Mouse (Mus musculus): ENCODE measurements around the gene Cntn1. TPM values are rescaled to one million over a fixed set of nuclear protein-coding genes. Genes with fewer than 3 reads are reported as not detected.

The Cntn1 gene
- polyA plus RNA-seq, 1 experiment from 2014 or later: 0.05 TPM

- H3K9me3 ChIP-seq (replicated peaks): no peaks in the 10 kb centered on the region
- no peak overlapping the region for H3K9ac ChIP-seq
- no peaks in the 10 kb centered on the region for H3K4me1 ChIP-seq (replicated peaks)
- H3K4me2 ChIP-seq: no peak overlapping the region
- 65% methylated on average over 3 of the region's 3 CpGs for WGBS (ENCODE audit: insufficient replicate concordance)
- no peak overlapping the region for H3K27ac ChIP-seq
- no peaks in the 10 kb centered on the region for H3K36me3 ChIP-seq
- DNase-seq (no peak), ATAC-seq (ENCODE audit: low read depth) (no peak)
- H3K4me3 ChIP-seq (replicated peaks): no peak overlapping the region
- no peaks in the 10 kb centered on the region for H3K27me3 ChIP-seq
These were observed 10.0 kb downstream of the Cntn1 start for GRCm38 (mm10) chr15:92060986-92061385.

- H3K9ac ChIP-seq: no peak overlapping the region
- H3K4me3 ChIP-seq (replicated peaks): no peak overlapping the region
- no peaks in the 10 kb centered on the region for H3K27me3 ChIP-seq
- no peaks in the 10 kb centered on the region for H3K9me3 ChIP-seq (replicated peaks)
- H3K4me1 ChIP-seq (replicated peaks): no peaks in the 10 kb centered on the region
- H3K36me3 ChIP-seq: no peaks in the 10 kb centered on the region
- no peak overlapping the region for H3K27ac ChIP-seq
- no peak for DNase-seq
- 70% methylated on average over 3 of the region's 3 CpGs for WGBS (ENCODE audit: insufficient replicate concordance)
- no peak overlapping the region for H3K4me2 ChIP-seq
- no peak for ATAC-seq (ENCODE audit: low read depth)
These were observed 28.5 kb downstream of the Cntn1 start for GRCm38 (mm10) chr15:92079416-92079815.

- DNase-seq: no peak
- Histone ChIP-seq H3K27ac (no peak overlapping the region), H3K4me2 (no peak overlapping the region), H3K27me3 (no peaks in the 10 kb centered on the region), H3K9ac (no peak overlapping the region), H3K36me3 (no peaks in the 10 kb centered on the region), H3K4me3 (replicated peaks) (no peak overlapping the region), H3K9me3 (replicated peaks) (no peaks in the 10 kb centered on the region), H3K4me1 (replicated peaks) (no peaks in the 10 kb centered on the region)
- no peak for ATAC-seq (ENCODE audit: low read depth)
- 83% methylated on average over 1 of the region's 1 CpGs for WGBS (ENCODE audit: insufficient replicate concordance)
These were observed 34.9 kb downstream of the Cntn1 start for GRCm38 (mm10) chr15:92085876-92086275.

GRCm38 (mm10) chr15:92087691-92088286, 36.8 kb downstream of the Cntn1 start:
- 70% methylated on average over 6 of the region's 6 CpGs for WGBS (ENCODE audit: insufficient replicate concordance)
- Histone ChIP-seq H3K36me3 (no peaks in the 10 kb centered on the region), H3K9ac (no peak overlapping the region), H3K27me3 (no peaks in the 10 kb centered on the region), H3K27ac (no peak overlapping the region), H3K4me2 (no peak overlapping the region), H3K9me3 (replicated peaks) (0 out of 2 replicates have a peak, but pooled peaks cover 3% of the 10 kb centered on the region), H3K4me1 (replicated peaks) (no peaks in the 10 kb centered on the region), H3K4me3 (replicated peaks) (no peak overlapping the region)
- ATAC-seq (ENCODE audit: low read depth): no peak
- no peak for DNase-seq

GRCm38 (mm10) chr15:92090787-92091186, 39.8 kb downstream of the Cntn1 start:
- H3K9ac ChIP-seq: no peak overlapping the region
- no peaks in the 10 kb centered on the region for H3K4me1 ChIP-seq (replicated peaks)
- 70% methylated on average over 6 of the region's 6 CpGs for WGBS (ENCODE audit: insufficient replicate concordance)
- H3K9me3 ChIP-seq (replicated peaks): 0 out of 2 replicates have a peak, but pooled peaks cover 3% of the 10 kb centered on the region
- no peak overlapping the region for H3K4me3 ChIP-seq (replicated peaks)
- H3K36me3 ChIP-seq: no peaks in the 10 kb centered on the region
- H3K4me2 ChIP-seq: no peak overlapping the region
- no peak for DNase-seq
- ATAC-seq (ENCODE audit: low read depth): no peak
- H3K27ac ChIP-seq: no peak overlapping the region
- no peaks in the 10 kb centered on the region for H3K27me3 ChIP-seq

- WGBS (ENCODE audit: insufficient replicate concordance): 66% methylated on average over 3 of the region's 3 CpGs
- Histone ChIP-seq H3K4me3 (replicated peaks) (no peak overlapping the region), H3K4me1 (replicated peaks) (no peaks in the 10 kb centered on the region), H3K4me2 (no peak overlapping the region), H3K36me3 (no peaks in the 10 kb centered on the region), H3K27ac (no peak overlapping the region), H3K9me3 (replicated peaks) (0 out of 2 replicates have a peak, but pooled peaks cover 3% of the 10 kb centered on the region), H3K27me3 (no peaks in the 10 kb centered on the region), H3K9ac (no peak overlapping the region)
- ATAC-seq (ENCODE audit: low read depth): no peak
- DNase-seq: no peak
These were observed 41.1 kb downstream of the Cntn1 start for GRCm38 (mm10) chr15:92092041-92092440.

- H3K4me3 ChIP-seq (replicated peaks): no peak overlapping the region
- WGBS (ENCODE audit: insufficient replicate concordance): 49% methylated on average over 5 of the region's 5 CpGs
- ATAC-seq (ENCODE audit: low read depth) (no peak), DNase-seq (no peak)
- H3K36me3 ChIP-seq: no peaks in the 10 kb centered on the region
- H3K27ac ChIP-seq: no peak overlapping the region
- H3K4me1 ChIP-seq (replicated peaks): no peaks in the 10 kb centered on the region
- no peak overlapping the region for H3K4me2 ChIP-seq
- no peaks in the 10 kb centered on the region for H3K9me3 ChIP-seq (replicated peaks)
- H3K9ac ChIP-seq: no peak overlapping the region
- H3K27me3 ChIP-seq: no peaks in the 10 kb centered on the region
These were observed 48.6 kb downstream of the Cntn1 start for GRCm38 (mm10) chr15:92099410-92100174.

GRCm38 (mm10) chr15:92101956-92102355, 51.0 kb downstream of the Cntn1 start:
- H3K36me3 ChIP-seq: no peaks in the 10 kb centered on the region
- no peak overlapping the region for H3K4me2 ChIP-seq
- H3K9me3 ChIP-seq (replicated peaks): no peaks in the 10 kb centered on the region
- no peak for ATAC-seq (ENCODE audit: low read depth)
- no peaks in the 10 kb centered on the region for H3K27me3 ChIP-seq
- H3K27ac ChIP-seq: no peak overlapping the region
- no peak for DNase-seq
- WGBS (ENCODE audit: insufficient replicate concordance): 72% methylated on average over 9 of the region's 9 CpGs
- no peaks in the 10 kb centered on the region for H3K4me1 ChIP-seq (replicated peaks)
- no peak overlapping the region for H3K4me3 ChIP-seq (replicated peaks)
- H3K9ac ChIP-seq: no peak overlapping the region

GRCm38 (mm10) chr15:92112455-92112854, 61.5 kb downstream of the Cntn1 start:
- H3K9ac ChIP-seq: no peak overlapping the region
- H3K36me3 ChIP-seq: no peaks in the 10 kb centered on the region
- no peak overlapping the region for H3K4me3 ChIP-seq (replicated peaks)
- no peak for ATAC-seq (ENCODE audit: low read depth)
- no peaks in the 10 kb centered on the region for H3K9me3 ChIP-seq (replicated peaks)
- H3K27ac ChIP-seq: no peak overlapping the region
- no peaks in the 10 kb centered on the region for H3K4me1 ChIP-seq (replicated peaks)
- H3K4me2 ChIP-seq: no peak overlapping the region
- H3K27me3 ChIP-seq: no peaks in the 10 kb centered on the region
- no peak for DNase-seq

GRCm38 (mm10) chr15:92132936-92133335, 82.0 kb downstream of the Cntn1 start:
- 79% methylated on average over 3 of the region's 3 CpGs for WGBS (ENCODE audit: insufficient replicate concordance)
- H3K9me3 ChIP-seq (replicated peaks): no peaks in the 10 kb centered on the region
- no peak overlapping the region for H3K27ac ChIP-seq
- H3K4me2 ChIP-seq: no peak overlapping the region
- no peak overlapping the region for H3K4me3 ChIP-seq (replicated peaks)
- no peaks in the 10 kb centered on the region for H3K27me3 ChIP-seq
- H3K9ac ChIP-seq: no peak overlapping the region
- no peaks in the 10 kb centered on the region for H3K36me3 ChIP-seq
- DNase-seq (no peak), ATAC-seq (ENCODE audit: low read depth) (no peak)
- H3K4me1 ChIP-seq (replicated peaks): no peaks in the 10 kb centered on the region

GRCm38 (mm10) chr15:92134254-92134653, 83.3 kb downstream of the Cntn1 start:
- ATAC-seq (ENCODE audit: low read depth) (no peak), DNase-seq (no peak)
- Histone ChIP-seq H3K9me3 (replicated peaks) (no peaks in the 10 kb centered on the region), H3K4me2 (no peak overlapping the region), H3K27ac (no peak overlapping the region), H3K27me3 (no peaks in the 10 kb centered on the region), H3K4me3 (replicated peaks) (no peak overlapping the region), H3K4me1 (replicated peaks) (no peaks in the 10 kb centered on the region), H3K36me3 (no peaks in the 10 kb centered on the region), H3K9ac (no peak overlapping the region)
- WGBS (ENCODE audit: insufficient replicate concordance): 11% methylated on average over 9 of the region's 9 CpGs

- Histone ChIP-seq H3K4me3 (replicated peaks) (no peak overlapping the region), H3K9me3 (replicated peaks) (no peaks in the 10 kb centered on the region), H3K27ac (no peak overlapping the region), H3K27me3 (no peaks in the 10 kb centered on the region), H3K36me3 (no peaks in the 10 kb centered on the region), H3K4me2 (no peak overlapping the region), H3K9ac (no peak overlapping the region), H3K4me1 (replicated peaks) (no peaks in the 10 kb centered on the region)
- DNase-seq: no peak
- no peak for ATAC-seq (ENCODE audit: low read depth)
- 73% methylated on average over 6 of the region's 6 CpGs for WGBS (ENCODE audit: insufficient replicate concordance)
These were observed 86.1 kb downstream of the Cntn1 start for GRCm38 (mm10) chr15:92137026-92137425.
